Mouse (Mus musculus): ENCODE data around the gene Cdk11b. TPM values are rescaled to one million over a fixed set of nuclear protein-coding genes. Genes with fewer than 3 reads are reported as not detected.

The Cdk11b gene
- total and polyA plus RNA-seq, 2 experiments from 2014 or later: 21.8 to 64.7 TPM

DNA sequence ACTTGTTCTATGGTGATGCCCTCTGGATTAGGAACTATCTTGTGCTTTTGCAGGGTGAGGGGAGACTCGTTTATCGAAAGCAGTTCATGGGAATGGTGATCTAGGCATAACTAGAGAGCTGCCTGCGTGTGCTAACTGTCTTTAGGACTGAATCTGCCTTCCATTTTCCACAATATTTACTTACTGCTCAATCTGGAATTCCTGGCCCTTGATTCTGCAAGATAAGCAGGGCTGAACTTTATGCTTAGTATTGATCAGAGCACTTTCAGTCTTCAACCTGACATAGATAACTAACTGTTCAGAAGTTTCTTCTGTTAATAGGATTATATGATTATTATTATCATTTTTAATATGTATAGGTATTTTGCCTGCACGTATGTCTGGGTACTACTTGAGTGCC lies 19.5 kb upstream of the Cdk11b start:
- Histone ChIP-seq H3K27ac (ENCODE audit: low read depth, low read length) (no peak overlapping the region), H3K36me3 (ENCODE audit: insufficient read depth) (peaks cover 7% of the 10 kb centered on the region; the same call in 1 of the 2 replicates), H3K4me2 (ENCODE audit: low read depth) (no peak overlapping the region), H3K4me3 (ENCODE audit: low read depth, low read length) (no peak overlapping the region), H3K9me3 (ENCODE audit: low read length) (no peaks in the 10 kb centered on the region), H3K9ac (no peak overlapping the region), H3K27me3 (ENCODE audit: insufficient read depth, low read length) (no peaks in the 10 kb centered on the region), H3K4me1 (ENCODE audit: insufficient read depth) (peaks cover 13% of the 10 kb centered on the region; the same call in 1 of the 2 replicates)
- no peak for DNase-seq
- ATAC-seq: no peak
- 91% methylated on average over 4 of the region's 4 CpGs for WGBS
- no peak for TF ChIP-seq CTCF (IDR thresholded peaks at IDR 0.05; ENCODE audit: low read depth)

DNA sequence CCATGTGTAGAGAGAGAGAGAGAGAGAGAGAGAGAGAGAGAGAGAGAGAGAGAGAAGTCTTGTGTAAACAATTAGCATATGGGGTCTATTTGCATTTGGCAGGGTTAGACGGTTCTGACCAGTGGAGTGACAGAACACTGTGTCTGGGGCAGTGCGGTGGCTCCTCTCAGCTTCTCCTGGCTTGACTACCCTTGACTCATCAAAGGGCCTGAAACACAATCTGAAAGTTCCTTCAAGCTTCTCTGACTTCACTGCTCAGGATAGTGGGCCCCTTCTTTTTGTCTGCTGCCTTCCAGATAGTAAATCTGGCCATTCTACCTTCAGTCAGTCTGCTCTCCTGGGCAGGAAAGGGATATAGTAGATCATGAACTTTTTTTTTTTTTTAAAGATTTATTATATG lies 17.8 kb upstream of the Cdk11b start:
- DNase-seq (no peak), ATAC-seq (no peak)
- Histone ChIP-seq H3K9ac (no peak overlapping the region), H3K4me1 (ENCODE audit: insufficient read depth) (peaks cover 7% of the 10 kb centered on the region; the same call in 1 of the 2 replicates), H3K9me3 (ENCODE audit: low read length) (no peaks in the 10 kb centered on the region), H3K36me3 (ENCODE audit: insufficient read depth) (peaks cover 17% of the 10 kb centered on the region), H3K4me3 (ENCODE audit: low read depth, low read length) (no peak overlapping the region), H3K27ac (ENCODE audit: low read depth, low read length) (no peak overlapping the region), H3K4me2 (ENCODE audit: low read depth) (no peak overlapping the region), H3K27me3 (ENCODE audit: insufficient read depth, low read length) (no peaks in the 10 kb centered on the region)
- 63% methylated on average over 2 of the region's 2 CpGs for WGBS
- no peak for TF ChIP-seq CTCF (IDR thresholded peaks at IDR 0.05; ENCODE audit: low read depth)

DNA sequence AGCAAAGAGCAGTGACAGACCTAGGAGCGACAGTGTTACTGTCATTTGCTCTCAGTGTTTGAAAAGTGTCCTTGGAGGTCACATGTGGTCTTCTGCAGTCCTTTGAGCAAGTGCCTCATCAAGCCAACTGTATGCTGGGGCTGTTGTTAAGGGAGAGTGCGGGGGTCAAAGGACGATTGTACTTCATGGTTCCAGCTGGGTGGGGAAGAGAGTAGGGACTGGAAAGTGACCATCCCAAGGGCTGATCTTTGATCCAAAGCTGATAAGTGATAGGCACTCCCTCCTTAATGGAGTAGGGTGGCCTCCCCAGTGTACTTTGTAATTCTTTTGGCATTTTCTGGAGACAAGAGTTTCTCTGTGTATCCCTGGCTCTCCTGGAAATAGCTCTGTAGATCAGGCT lies 12.8 kb upstream of the Cdk11b start:
- Histone ChIP-seq H3K4me2 (ENCODE audit: low read depth) (no peak overlapping the region), H3K27ac (ENCODE audit: low read depth, low read length) (no peak overlapping the region), H3K9ac (no peak overlapping the region), H3K27me3 (ENCODE audit: insufficient read depth, low read length) (no peaks in the 10 kb centered on the region), H3K36me3 (ENCODE audit: insufficient read depth) (peaks cover 59% of the 10 kb centered on the region), H3K9me3 (ENCODE audit: low read length) (no peaks in the 10 kb centered on the region), H3K4me1 (ENCODE audit: insufficient read depth) (no peaks in the 10 kb centered on the region), H3K4me3 (ENCODE audit: low read depth, low read length) (no peak overlapping the region)
- WGBS: 97% methylated on average over 3 of the region's 3 CpGs
- TF ChIP-seq CTCF (IDR thresholded peaks at IDR 0.05; ENCODE audit: low read depth): no peak
- ATAC-seq: no peak
- DNase-seq: no peak

DNA sequence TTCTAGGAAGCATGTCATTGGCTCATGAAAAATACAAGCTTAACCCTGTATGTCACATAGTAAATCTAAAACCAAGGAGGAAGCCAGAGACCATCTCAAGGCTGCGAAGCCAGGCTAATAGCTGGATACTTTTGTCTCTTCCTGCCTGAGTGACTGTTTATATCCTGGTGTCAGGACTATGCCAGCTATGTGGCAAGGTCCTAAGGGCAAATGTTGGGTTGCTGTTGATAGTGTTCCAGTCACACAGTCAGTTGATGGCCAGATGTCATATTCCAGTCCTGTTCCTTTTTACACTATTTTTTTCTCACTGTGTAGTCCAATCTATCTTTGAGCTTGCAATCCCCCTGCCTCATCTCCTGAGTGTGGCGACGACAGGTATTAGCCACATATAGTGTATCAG lies 11.4 kb upstream of the Cdk11b start:
- H3K36me3 ChIP-seq (ENCODE audit: insufficient read depth): peaks cover 73% of the 10 kb centered on the region
- no peak for ATAC-seq
- TF ChIP-seq CTCF (IDR thresholded peaks at IDR 0.05; ENCODE audit: low read depth): no peak

DNA sequence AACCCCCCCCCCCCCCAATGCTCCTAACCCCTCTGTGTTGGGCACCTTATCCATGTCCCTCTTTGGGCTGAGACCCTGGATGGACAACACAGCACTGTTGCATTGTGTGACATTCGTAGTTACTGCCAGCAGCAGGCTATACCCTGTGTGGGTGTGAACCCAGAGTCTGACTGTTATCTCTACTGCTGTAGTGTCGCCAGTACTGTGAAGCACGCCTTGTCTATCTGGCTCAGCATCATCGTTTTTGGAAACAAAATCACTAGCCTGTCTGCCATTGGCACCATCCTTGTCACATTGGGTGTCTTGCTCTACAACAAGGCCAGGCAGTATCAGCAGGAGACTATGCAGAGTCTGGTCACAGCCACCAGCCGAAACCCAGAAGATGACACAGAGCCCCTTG lies 6.3 kb upstream of the Cdk11b start:
- H3K4me1 ChIP-seq (ENCODE audit: insufficient read depth): no peaks in the 10 kb centered on the region
- H3K27ac ChIP-seq (ENCODE audit: low read depth, low read length): no peak overlapping the region
- H3K9me3 ChIP-seq (ENCODE audit: low read length): no peaks in the 10 kb centered on the region
- no peak overlapping the region for H3K4me2 ChIP-seq (ENCODE audit: low read depth)
- no peaks in the 10 kb centered on the region for H3K27me3 ChIP-seq (ENCODE audit: insufficient read depth, low read length)
- H3K36me3 ChIP-seq (ENCODE audit: insufficient read depth): peaks cover 61% of the 10 kb centered on the region
- no peak overlapping the region for H3K9ac ChIP-seq
- 96% methylated on average over 5 of the region's 5 CpGs for WGBS
- no peak for DNase-seq
- no peak overlapping the region for H3K4me3 ChIP-seq (ENCODE audit: low read depth, low read length)
- ATAC-seq: no peak
- no peak for TF ChIP-seq CTCF (IDR thresholded peaks at IDR 0.05; ENCODE audit: low read depth)

More for the DNA sequence above, 11.4 kb upstream of the Cdk11b start:
- Histone ChIP-seq H3K4me1 (ENCODE audit: insufficient read depth) (no peaks in the 10 kb centered on the region), H3K9me3 (ENCODE audit: low read length) (no peaks in the 10 kb centered on the region), H3K4me2 (ENCODE audit: low read depth) (no peak overlapping the region), H3K27me3 (ENCODE audit: insufficient read depth, low read length) (no peaks in the 10 kb centered on the region), H3K9ac (no peak overlapping the region), H3K4me3 (ENCODE audit: low read depth, low read length) (no peak overlapping the region), H3K27ac (ENCODE audit: low read depth, low read length) (no peak overlapping the region)
- DNase-seq: no peak
- WGBS: 96% methylated on average over 3 of the region's 3 CpGs

DNA sequence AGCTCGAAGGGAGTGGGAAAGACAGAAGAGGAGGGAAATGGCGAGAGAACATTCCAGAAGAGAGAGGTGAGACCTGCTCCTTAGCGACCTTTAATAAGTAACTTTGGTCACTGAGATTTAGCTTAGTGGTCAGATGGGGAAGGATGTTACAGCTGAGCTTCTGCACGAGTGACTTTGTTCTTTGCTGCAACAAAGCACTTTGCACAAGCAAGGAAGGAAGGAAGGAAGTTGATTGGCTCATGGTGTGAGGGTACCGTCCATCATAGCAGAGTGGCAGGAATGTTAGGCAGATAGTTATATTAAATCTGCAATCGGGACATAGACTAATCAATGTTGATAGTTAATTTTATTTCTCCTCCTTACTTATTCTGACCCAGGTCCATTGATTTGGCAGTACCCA lies 5.6 kb downstream of the Cdk11b start:
- H3K9me3 ChIP-seq (ENCODE audit: low read length): no peaks in the 10 kb centered on the region
- WGBS: 91% methylated on average over 6 of the region's 6 CpGs
- no peak overlapping the region for H3K4me2 ChIP-seq (ENCODE audit: low read depth)
- ATAC-seq: no peak
- peaks cover 70% of the 10 kb centered on the region for H3K36me3 ChIP-seq (ENCODE audit: insufficient read depth)
- no peaks in the 10 kb centered on the region for H3K4me1 ChIP-seq (ENCODE audit: insufficient read depth)
- no peak overlapping the region for H3K27ac ChIP-seq (ENCODE audit: low read depth, low read length)
- no peak overlapping the region for H3K4me3 ChIP-seq (ENCODE audit: low read depth, low read length)
- H3K9ac ChIP-seq: no peak overlapping the region
- no peaks in the 10 kb centered on the region for H3K27me3 ChIP-seq (ENCODE audit: insufficient read depth, low read length)
- TF ChIP-seq CTCF (IDR thresholded peaks at IDR 0.05; ENCODE audit: low read depth): no peak
- no peak for DNase-seq

DNA sequence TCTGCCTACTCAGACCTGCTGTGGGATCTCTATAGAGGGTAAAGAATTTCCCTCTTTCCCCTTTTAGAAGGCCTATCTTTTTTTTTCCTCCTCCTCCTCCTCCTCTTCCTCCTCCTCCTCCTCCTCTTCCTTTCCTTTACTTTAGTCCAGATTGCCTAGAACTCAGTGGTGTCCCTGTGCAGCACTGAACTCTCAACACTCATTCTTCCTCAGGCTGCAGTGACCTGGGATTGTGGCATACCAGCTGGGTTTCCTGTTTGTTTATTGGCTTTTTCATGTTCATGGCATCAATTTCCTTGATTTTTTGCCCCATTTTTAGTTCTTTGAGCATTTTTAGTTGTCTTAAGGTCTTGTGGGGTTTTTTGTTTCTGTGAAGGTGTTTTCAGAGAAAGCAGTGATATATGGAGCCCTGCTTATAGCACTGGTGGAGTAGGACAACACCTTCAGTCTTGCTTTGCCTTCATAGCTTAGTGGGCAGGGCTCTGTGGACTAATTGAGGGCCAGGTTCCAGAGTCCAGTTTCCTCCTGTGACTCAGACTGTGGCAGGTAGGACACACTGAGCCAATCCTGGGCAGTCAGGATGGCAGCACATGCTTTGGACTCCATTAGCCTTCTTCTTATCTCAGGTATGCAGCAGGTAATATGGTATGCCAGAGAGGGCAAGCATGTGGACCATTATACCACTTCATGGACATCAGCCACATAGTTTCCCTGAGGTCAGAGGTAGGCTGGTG lies 11.3 kb downstream of the Cdk11b start:
- peaks cover 85% of the 10 kb centered on the region for H3K36me3 ChIP-seq (ENCODE audit: insufficient read depth)
- no peaks in the 10 kb centered on the region for H3K9me3 ChIP-seq (ENCODE audit: low read length)

More for the DNA sequence above, 11.3 kb downstream of the Cdk11b start:
- Histone ChIP-seq H3K9ac (no peak overlapping the region), H3K27me3 (ENCODE audit: insufficient read depth, low read length) (no peaks in the 10 kb centered on the region), H3K4me1 (ENCODE audit: insufficient read depth) (no peaks in the 10 kb centered on the region), H3K4me2 (ENCODE audit: low read depth) (no peak overlapping the region), H3K27ac (ENCODE audit: low read depth, low read length) (no peak overlapping the region), H3K4me3 (ENCODE audit: low read depth, low read length) (no peak overlapping the region)
- TF ChIP-seq CTCF (IDR thresholded peaks at IDR 0.05; ENCODE audit: low read depth): no peak
- DNase-seq: no peak
- ATAC-seq: no peak
